Mouse (Mus musculus) CH12.LX (cell line): Measurements from ENCODE around the gene Zg16. TPM values are rescaled to one million over a fixed set of nuclear protein-coding genes. Genes with fewer than 3 reads are reported as not detected.

ENCODE experiments used
- DNase-seq: peaks from one replicate; pipeline ENCODE4 v3.0.0-alpha.2; 2013; ENCODE audit errors: extremely low read depth
- H3K27ac ChIP-seq: 2 replicates; pipeline ENCODE4 v1.5.1; 2012; ENCODE audit warnings: low read depth, mild to moderate bottlenecking, control low read depth, moderate library complexity; ENCODE audit not compliant: insufficient read depth
- H3K27me3 ChIP-seq: replicated peaks from 2 replicates; pipeline ENCODE3; 2012; ENCODE audit warnings: inconsistent platforms
- H3K36me3 ChIP-seq, 2 experiments: replicated peaks in 1 of 2; 2 replicates each; pipeline versions ENCODE3 to v1.6.1; 2012; ENCODE audit warnings: inconsistent platforms in 1 of 2, low read length in 1 of 2, mild to moderate bottlenecking in 1 of 2, mixed read lengths in 1 of 2, moderate library complexity in 1 of 2; ENCODE audit not compliant: control insufficient read depth in 1 of 2, insufficient read depth in 1 of 2
- H3K4me1 ChIP-seq, 2 experiments: 2 replicates each; pipeline ENCODE4 v1.6.1; 2012; ENCODE audit warnings: inconsistent platforms in 1 of 2, moderate library complexity in 1 of 2; ENCODE audit not compliant: insufficient read depth in 2 of 2, control insufficient read depth in 1 of 2
- H3K4me2 ChIP-seq: 2 replicates; pipeline ENCODE4 v1.6.1; 2012; ENCODE audit warnings: low read depth, mild to moderate bottlenecking, control low read depth; ENCODE audit not compliant: poor library complexity, insufficient read depth, severe bottlenecking
- H3K4me3 ChIP-seq, 3 experiments: fragments of 150-350 bp in 1 of 3; sonication (generic) in 1 of 3; replicated peaks in 1 of 3; 2 replicates each; pipeline versions ENCODE3 to v1.5.1; 2011 to 2012; ENCODE audit warnings: low read depth in 2 of 3, low read length in 2 of 3, mild to moderate bottlenecking in 2 of 3, moderate library complexity in 2 of 3, control low read depth in 1 of 3, improper control_type of control experiment in 1 of 3, inconsistent platforms in 1 of 3, mixed read lengths in 1 of 3; ENCODE audit not compliant: poor library complexity in 1 of 3
- H3K79me2 ChIP-seq: replicated peaks from 2 replicates; pipeline ENCODE4 v1.6.1; 2012; ENCODE audit warnings: mild to moderate bottlenecking, moderate library complexity; ENCODE audit not compliant: control insufficient read depth, poor library complexity, insufficient read depth, severe bottlenecking; ENCODE audit errors: extremely low read depth
- H3K9ac ChIP-seq: 2 replicates; pipeline ENCODE4 v1.6.1; 2012; ENCODE audit warnings: low read depth, mild to moderate bottlenecking, control low read depth, moderate library complexity; ENCODE audit not compliant: insufficient read depth
- H3K9me3 ChIP-seq: replicated peaks from 2 replicates; pipeline ENCODE3; 2012; ENCODE audit warnings: low read length, inconsistent platforms, mixed read lengths
- BHLHE40 ChIP-seq: IDR thresholded peaks from 2 replicates; pipeline ENCODE4 v1.6.1; 2011; ENCODE audit warnings: mild to moderate bottlenecking, low read depth, low read length, improper control_type of control experiment
- CHD2 ChIP-seq: IDR thresholded peaks from 2 replicates; pipeline ENCODE4 v1.6.1; 2011; ENCODE audit warnings: low read length, improper control_type of control experiment
- ELF1 ChIP-seq: IDR thresholded peaks from 2 replicates; pipeline ENCODE4 v1.6.1; 2014; ENCODE audit warnings: low read depth, mild to moderate bottlenecking, inconsistent platforms, low read length, improper control_type of control experiment
- ETS1 ChIP-seq: conservative IDR thresholded peaks from 2 replicates; pipeline ENCODE4 v1.6.1; 2012; ENCODE audit warnings: low read depth, mild to moderate bottlenecking, inconsistent platforms, low read length, improper control_type of control experiment, moderate library complexity
- JUND ChIP-seq: conservative IDR thresholded peaks from 2 replicates; pipeline ENCODE4 v1.6.1; 2011; ENCODE audit warnings: low read depth, low read length, improper control_type of control experiment
- MAFK ChIP-seq: IDR thresholded peaks from 2 replicates; pipeline ENCODE4 v1.6.1; 2011; ENCODE audit warnings: low read length, improper control_type of control experiment; ENCODE audit not compliant: insufficient replicate concordance
- MAX ChIP-seq: IDR thresholded peaks from 2 replicates; pipeline ENCODE4 v1.6.1; 2011; ENCODE audit warnings: low read length, improper control_type of control experiment
- MAZ ChIP-seq: IDR thresholded peaks from 2 replicates; pipeline ENCODE4 v1.6.1; 2012; ENCODE audit warnings: low read depth, mild to moderate bottlenecking, inconsistent platforms, low read length, improper control_type of control experiment, moderate library complexity
- MYC ChIP-seq: IDR thresholded peaks from 2 replicates; pipeline ENCODE4 v1.6.1; 2011; ENCODE audit warnings: low read depth, mild to moderate bottlenecking, improper control_type of control experiment, low read length
- RCOR1 ChIP-seq: conservative IDR thresholded peaks from 2 replicates; pipeline ENCODE4 v1.6.1; 2012; ENCODE audit warnings: low read depth, mild to moderate bottlenecking, inconsistent platforms, low read length, improper control_type of control experiment
- SIN3A ChIP-seq: IDR thresholded peaks from 2 replicates; pipeline ENCODE4 v1.6.1; 2012; ENCODE audit warnings: low read length, improper control_type of control experiment, inconsistent platforms
- SMC3 ChIP-seq: IDR thresholded peaks from 2 replicates; pipeline ENCODE4 v1.6.1; 2011; ENCODE audit warnings: low read depth, low read length, improper control_type of control experiment
- TCF12 ChIP-seq: IDR thresholded peaks from 2 replicates; pipeline ENCODE4 v1.6.1; 2014; ENCODE audit warnings: low read depth, mild to moderate bottlenecking, inconsistent platforms, low read length, improper control_type of control experiment
- USF2 ChIP-seq: conservative IDR thresholded peaks from 2 replicates; pipeline ENCODE4 v1.6.1; 2011; ENCODE audit warnings: low read depth, low read length, improper control_type of control experiment
- ZMIZ1 ChIP-seq: IDR thresholded peaks from 2 replicates; pipeline ENCODE4 v1.6.1; 2012; ENCODE audit warnings: low read depth, mild to moderate bottlenecking, inconsistent platforms, low read length, improper control_type of control experiment
- dilution Hi-C: fragments of 300-500 bp; cut with MboI; formaldehyde crosslinking; loops from 2 replicates; pipeline ENCODE4 v1.14.3; 2020; ENCODE audit warnings: low sequenced_read_pairs; ENCODE audit not compliant: extremely low pct_unique_long_range_greater_than_20kb, extremely low pct_ligation_motif_present
- in situ Hi-C: fragments of 300-500 bp; cut with MboI; formaldehyde crosslinking; loops from 3 replicates; pipeline ENCODE4 v1.14.3; 2019; ENCODE audit warnings: low sequenced_read_pairs, low pct_ligation_motif_present, low pct_unique_long_range_greater_than_20kb, mixed read lengths
- polyA plus RNA-seq: library from polyadenylated mRNA; unstranded; fragments of >175 nt; gene quantifications from 2 replicates; pipeline ENCODE4 v1.2.1, GENCODE M21; 2012; ENCODE audit warnings: low read depth; ENCODE audit not compliant: insufficient read length
- total RNA-seq, 2 experiments: library from RNA; depleted of rRNA; stranded (reverse); fragments of 300-350 nt in 1 of 2; fragments of >200 nt in 1 of 2; gene quantifications; 2 replicates each; pipeline ENCODE4 v1.2.3; 2012 to 2014

The Zg16 gene
- total and polyA plus RNA-seq, 3 experiments = not detected

GRCm38 (mm10) chr7:127101451-127102016 is 14.4 kb upstream of the Zg16 start (continued):
- TF ChIP-seq SIN3A = no peak

GRCm38 (mm10) chr7:127099528-127099927 is 12.4 kb upstream of the Zg16 start:
- H3K27ac ChIP-seq = no peak overlapping the region
- dilution Hi-C loops = no loop called here
- no peak for TF ChIP-seq CHD2
- no peak for TF ChIP-seq BHLHE40
- TF ChIP-seq MAZ = no peak
- no peak for TF ChIP-seq RCOR1
- TF ChIP-seq TCF12 = no peak
- TF ChIP-seq, all 38 proteins: peak for 0
- no peak overlapping the region for H3K4me3 ChIP-seq
- no peaks in the 10 kb centered on the region for H3K79me2 ChIP-seq
- in situ Hi-C loops = no loop called here
- peaks cover 1 to 6% of the 10 kb centered on the region in 2 experiments for H3K36me3 ChIP-seq
- no peaks in the 10 kb centered on the region for H3K27me3 ChIP-seq
- no peak for DNase-seq
- no peak overlapping the region for H3K9ac ChIP-seq
- peaks cover 6% of the 10 kb centered on the region for H3K9me3 ChIP-seq
- no peak overlapping the region for H3K4me2 ChIP-seq
- H3K4me1 ChIP-seq = peaks cover 5 to 10% of the 10 kb centered on the region in 2 experiments

GRCm38 (mm10) chr7:127098950-127099349 is 11.8 kb upstream of the Zg16 start:
- no peak for TF ChIP-seq MAFK
- TF ChIP-seq ETS1 = no peak
- no peak for TF ChIP-seq ZMIZ1
- no peak for TF ChIP-seq SMC3
- TF ChIP-seq ELF1 = no peak
- no peak for TF ChIP-seq BHLHE40
- TF ChIP-seq MYC = no peak
- TF ChIP-seq USF2 = no peak
- TF ChIP-seq JUND = no peak
- no peak for TF ChIP-seq CHD2
- TF ChIP-seq MAX = no peak
- Histone ChIP-seq H3K36me3 (peaks cover 7 to 12% of the 10 kb centered on the region in 2 experiments), H3K4me1 (peaks cover under 1 to 10% of the 10 kb centered on the region in 2 experiments), H3K27me3 (no peaks in the 10 kb centered on the region), H3K9me3 (peaks cover 6% of the 10 kb centered on the region), H3K4me2 (no peak overlapping the region), H3K27ac (no peak overlapping the region), H3K4me3 (no peak overlapping the region), H3K79me2 (no peaks in the 10 kb centered on the region), H3K9ac (no peak overlapping the region)
- in situ Hi-C loops (no loop called here), dilution Hi-C loops (no loop called here)
- no peak for DNase-seq
